Mouse (Mus musculus): ENCODE results near the gene Ulk1. TPM values are rescaled to one million over a fixed set of nuclear protein-coding genes. Genes with fewer than 3 reads are reported as not detected.
A peak's percentile ranks its signal among the peaks of the same experiment; 100 is the strongest.

The Ulk1 gene
- total RNA-seq, 2 experiments from 2014 or later: 49.8 to 50.4 TPM

DNA sequence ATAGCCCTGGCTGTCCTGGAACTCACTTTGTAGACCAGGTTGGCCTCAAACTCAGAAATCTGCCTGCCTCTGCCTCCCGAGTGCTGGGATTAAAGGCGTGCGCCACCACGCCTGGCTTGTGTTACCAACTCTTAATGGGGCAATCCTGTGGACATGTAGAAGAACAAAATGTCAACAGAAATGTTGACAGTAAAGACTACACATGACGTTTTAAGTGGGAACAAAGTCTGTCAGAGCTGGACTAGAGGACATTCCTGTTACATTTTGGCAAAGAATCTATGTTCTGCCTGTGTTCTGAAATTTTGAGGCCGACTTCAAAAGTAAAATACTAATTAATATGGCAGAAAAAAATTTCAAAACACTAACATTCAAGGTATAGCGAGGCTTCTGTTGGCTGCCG is 46.0 kb downstream of the Ulk1 start:
- no peak for DNase-seq

DNA sequence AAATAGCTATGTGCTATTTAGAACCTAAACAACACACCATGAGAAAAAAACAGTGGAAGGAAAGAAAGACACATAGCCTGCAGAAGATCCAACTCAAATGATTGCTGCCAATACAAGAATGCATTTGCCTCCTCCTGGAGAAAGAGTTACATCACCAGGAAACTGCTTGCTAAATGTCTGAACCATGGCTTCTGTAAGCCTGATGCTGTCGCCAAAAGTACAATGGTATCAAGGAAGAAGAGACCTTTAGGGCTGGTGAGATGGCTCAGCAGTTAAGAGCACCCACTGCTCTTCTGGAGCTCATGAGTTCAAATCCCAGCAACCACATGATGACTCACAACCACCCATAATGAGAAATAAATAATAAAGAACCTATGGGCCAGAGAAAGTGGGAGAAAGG is 64.9 kb downstream of the Ulk1 start:
- DNase-seq: no peak

DNA sequence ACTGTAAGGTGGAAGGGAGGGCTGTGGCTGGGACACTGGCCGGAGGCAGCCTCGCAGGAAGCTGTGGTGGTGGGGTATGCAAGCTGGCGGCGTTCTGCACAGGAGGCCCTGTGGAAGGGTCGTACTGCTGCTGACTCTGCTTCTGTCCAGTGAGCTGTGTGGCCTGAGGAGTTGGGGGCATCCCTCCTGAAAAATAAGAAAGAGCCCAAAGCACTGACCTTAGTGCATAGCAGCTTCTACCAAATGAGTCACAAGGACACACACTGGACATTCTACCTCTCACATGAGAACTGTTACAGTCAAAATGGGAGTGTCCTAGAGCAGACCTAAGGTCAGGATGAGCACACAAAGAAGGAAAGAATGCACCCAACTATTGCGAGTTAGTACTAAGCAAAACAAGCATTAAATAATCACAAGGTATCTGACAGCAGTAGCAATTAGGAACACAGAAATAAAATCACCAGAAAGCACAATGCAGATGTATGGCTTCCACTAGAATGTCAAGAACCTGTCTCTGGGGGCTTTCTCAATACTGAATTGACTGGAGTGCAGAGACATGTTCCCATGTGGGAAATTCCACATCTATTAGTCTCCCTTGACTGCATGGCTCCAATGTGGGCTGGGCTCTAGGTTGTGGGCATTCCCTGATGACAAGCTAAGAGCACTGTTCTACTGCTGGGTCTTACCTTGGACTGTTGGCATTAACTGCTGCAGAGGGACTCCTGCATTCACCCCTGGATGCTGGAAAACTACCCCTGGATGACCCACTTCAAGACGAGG is 70.2 kb downstream of the Ulk1 start:
- peak; percentile 16 for DNase-seq

DNA sequence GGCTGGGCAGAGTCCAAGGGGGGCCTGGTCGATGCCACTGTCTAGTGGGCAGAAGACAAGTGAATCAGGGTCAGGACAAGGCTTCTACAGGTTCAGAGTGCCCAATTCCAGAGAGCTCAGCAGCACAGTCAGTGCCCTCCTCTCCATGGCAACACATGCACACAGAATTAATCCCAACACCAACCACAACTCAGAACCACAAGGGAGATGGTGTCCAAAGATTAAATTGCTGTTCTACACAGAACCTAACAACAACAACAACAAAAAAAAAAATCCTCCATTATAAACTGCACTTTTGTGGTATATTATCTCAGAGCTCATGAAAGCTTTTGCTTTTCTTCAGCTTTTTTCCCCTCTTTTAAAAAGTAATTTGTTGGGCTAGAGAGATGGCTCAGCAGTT is 74.3 kb downstream of the Ulk1 start:
- DNase-seq: no peak

Other genes with a start within 250 kb of the Ulk1 start
- 10 to 100 TPM; 18.2 to 19.1 TPM for gene Noc4l, start 156.7 kb downstream of the Ulk1 start, total RNA-seq (2021)
- gene Ddx51, start 156.6 kb downstream of the Ulk1 start, total RNA-seq (2021): 10 to 100 TPM; 16.0 to 17.6 TPM
- 10 to 100 TPM; 64.7 to 76.0 TPM for gene Ep400, start 39.4 kb downstream of the Ulk1 start, total RNA-seq (2021)
- 10 to 100 TPM; 34.6 to 36.9 TPM for gene Pus1, start 29.4 kb downstream of the Ulk1 start, total RNA-seq (2021)
- gene Hscb, start 29.7 kb upstream of the Ulk1 start, total RNA-seq (2021): 10 to 100 TPM; 21.2 to 27.7 TPM
- 1 to 10 TPM; 6.8 to 7.8 TPM for gene Chek2, start 29.9 kb upstream of the Ulk1 start, total RNA-seq (2021)
- 10 to 100 TPM; 25.0 to 29.1 TPM for gene Ttc28, start 69.7 kb upstream of the Ulk1 start, total RNA-seq (2021)

Measured in adrenal gland, postnatal 10 days (tissue).